Mouse (Mus musculus): ENCODE results near the gene Tbx10.

GRCm38 (mm10) chr19:4042124-4042523 is 49.6 kb downstream of the Tbx10 start:
- no peak for TF ChIP-seq CTCF (IDR thresholded peaks at IDR 0.05; ENCODE audit: low read depth, low read length)
- TF ChIP-seq POLR2A (IDR thresholded peaks at IDR 0.05; ENCODE audit: insufficient read depth, low read length) = peak; percentile 52
